Mouse (Mus musculus) spleen, adult 2 months (tissue): Measurements from ENCODE around the gene Ano9.

ENCODE experiments used
- CTCF ChIP-seq: fragments of 200-500 bp; IDR thresholded peaks from 2 replicates; pipeline ENCODE4 v1.5.1; 2011; ENCODE audit warnings: mild to moderate bottlenecking, inconsistent platforms; ENCODE audit not compliant: insufficient read depth, insufficient read length, insufficient replicate concordance; ENCODE audit errors: extremely low read depth
- POLR2A ChIP-seq: fragments of 200-500 bp; IDR thresholded peaks from 2 replicates; pipeline ENCODE4 v1.6.1; 2011; ENCODE audit warnings: low read depth, low read length, inconsistent platforms

DNA sequence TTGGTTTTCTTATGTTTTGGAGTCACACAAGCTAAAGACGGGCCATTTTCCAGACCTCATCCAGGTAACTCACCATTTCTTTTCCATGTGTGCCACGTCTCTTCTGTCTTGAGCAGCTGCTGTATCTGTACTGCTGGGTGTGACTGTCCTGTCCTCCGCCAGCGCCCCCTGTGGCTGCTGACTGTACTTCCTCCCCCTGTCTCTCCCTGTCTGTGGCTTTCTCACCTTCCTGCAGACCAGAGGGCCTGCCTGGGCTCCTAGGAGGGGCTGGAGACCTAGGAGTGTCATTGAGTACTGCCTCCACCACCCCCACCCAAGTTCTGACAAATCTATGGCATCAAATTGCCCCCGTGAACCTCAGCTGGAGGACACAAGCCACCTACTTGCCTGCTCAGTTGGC is 25.5 kb upstream of the Ano9 start:
- peak; percentile 60; the same call in 1 of the 2 replicates for TF ChIP-seq CTCF
- TF ChIP-seq POLR2A: no peak
